Mouse (Mus musculus) retina, adult 2 months (tissue): Measurements from ENCODE around the gene Cdc37.
"Not testable (repeated sequence)": the region's sequence is repeated elsewhere in the genome, so short reads cannot be mapped to it uniquely, and the experiment has no call there.

Source experiments
- DNase-seq: peaks from one replicate; pipeline ENCODE4 v3.0.0-alpha.2; 2012; ENCODE audit warnings: low read depth, low spot score

Cdc37 gene

DNA sequence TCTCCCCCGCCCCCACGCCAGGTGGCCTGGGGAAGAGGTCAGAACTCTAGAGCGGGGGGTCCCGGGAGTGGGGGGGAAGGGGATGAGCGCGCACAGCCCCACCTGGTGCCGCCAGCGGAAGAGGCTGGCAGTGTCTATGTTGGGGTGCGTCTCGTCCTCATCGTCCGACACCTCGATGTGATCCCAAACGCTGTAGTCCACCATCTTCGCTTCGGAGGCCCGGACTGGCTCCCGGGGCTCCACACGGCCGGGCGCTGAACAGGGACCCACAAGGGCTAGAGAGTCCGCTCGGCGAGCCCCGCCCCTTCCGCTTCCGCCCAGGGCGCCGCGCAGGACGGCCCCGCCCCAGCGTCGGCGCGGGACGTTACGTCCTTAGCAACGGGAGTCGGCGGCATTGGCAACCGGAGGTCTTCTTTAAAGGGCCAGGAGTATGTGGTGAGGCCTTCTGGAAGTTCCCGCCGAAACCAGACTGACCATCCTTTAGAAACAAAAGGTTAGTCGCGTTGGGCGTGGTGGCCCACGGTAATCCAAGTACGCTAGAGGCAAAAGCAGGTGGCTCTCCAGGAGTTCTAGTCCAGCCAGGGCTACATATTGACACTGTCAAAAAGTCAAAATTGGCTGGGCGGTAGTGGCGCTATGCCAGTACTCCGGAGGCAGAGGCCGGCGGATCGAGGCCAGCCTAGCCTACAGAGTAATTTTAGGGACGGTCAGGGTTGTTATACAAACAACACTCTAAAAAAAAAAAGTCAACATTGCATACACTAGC, at the start of gene Cdc37:
Cdc37 (minus strand) TSS at position 329 of the 766 bp plus-strand sequence.
- peak; percentile 84 for DNase-seq

DNA sequence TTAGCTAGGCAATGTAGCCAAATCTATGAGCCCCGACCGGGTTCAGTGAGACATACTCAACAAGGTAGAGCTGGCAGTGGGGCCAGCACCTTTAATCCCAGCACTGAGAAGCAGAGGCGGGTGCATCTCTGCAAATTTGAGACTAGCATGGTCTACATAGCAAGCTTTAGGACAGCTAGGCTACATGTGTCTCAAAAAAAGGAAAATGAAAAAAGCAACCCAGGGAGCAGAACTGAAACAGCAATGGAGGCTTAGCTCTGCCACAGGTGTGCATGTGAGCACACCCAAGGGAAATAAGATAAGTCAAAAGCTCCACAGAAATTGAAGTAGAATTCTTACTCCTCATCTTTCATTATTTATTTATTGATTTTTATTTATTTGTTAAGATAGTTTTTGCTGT, 49.2 kb upstream of the Cdc37 start:
- no peak for DNase-seq

DNA sequence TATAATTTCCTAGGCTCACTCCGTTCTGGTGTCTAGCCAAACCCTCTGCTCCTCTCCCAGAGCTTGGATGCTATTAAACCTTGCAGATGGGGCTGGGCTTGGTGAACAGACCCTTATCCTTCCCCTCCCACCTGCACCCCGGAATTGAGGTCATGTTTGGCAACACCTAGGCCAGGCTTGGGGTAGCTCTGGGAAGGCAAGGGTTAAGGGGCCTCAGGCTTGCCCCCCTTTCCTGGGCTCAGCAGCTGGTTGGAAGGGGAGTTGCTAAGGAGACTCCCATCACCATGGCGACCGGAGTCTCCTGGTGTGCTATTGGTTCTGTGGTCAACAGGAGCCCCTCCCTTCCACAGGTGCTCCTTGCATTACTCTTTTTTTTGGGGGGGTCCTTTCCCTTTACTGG, 48.2 kb upstream of the Cdc37 start:
- DNase-seq: no peak

DNA sequence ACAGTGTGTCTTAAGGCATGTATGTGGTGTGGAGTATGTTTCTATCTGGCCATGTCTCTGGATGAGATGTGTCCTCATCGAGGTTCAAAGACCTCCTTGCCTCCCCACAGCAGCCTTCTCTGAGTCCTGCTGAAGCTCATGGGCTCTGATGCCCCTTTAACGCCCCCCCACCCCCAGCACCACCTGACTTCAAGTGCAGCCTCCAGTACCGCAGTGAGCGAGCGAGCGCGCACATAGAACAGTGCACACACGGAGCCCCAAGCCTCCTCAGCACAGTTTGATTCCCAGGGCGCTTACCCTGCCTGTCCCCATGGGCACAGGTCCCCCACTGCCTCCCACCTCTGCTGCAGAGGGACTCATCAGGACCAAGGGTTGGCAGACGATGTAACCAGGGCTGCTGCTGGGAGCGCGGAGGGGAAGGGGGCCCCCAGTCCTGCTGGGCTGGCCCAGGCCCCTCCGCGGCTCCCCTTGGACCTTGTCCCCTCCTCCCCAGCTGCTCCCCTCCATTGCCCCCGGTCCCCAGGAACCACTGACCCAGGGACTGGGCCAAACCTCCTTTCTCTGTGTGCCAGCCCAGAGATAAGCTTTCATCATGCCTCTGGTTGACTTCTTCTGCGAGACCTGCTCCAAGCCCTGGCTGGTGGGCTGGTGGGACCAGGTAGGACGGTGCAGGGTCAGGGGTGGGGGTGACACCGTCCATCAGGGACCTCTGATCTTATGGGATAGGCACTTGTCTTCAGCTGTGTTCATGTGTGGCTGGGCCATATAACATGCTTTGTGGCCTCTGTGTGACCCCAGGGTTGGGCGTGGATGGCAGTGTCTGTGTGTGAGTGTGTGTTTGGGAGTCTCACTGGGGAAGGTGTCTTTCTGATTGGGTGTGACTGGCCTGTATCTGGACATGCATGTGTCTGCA, 47.0 kb upstream of the Cdc37 start:
- DNase-seq: peak; percentile 38

DNA sequence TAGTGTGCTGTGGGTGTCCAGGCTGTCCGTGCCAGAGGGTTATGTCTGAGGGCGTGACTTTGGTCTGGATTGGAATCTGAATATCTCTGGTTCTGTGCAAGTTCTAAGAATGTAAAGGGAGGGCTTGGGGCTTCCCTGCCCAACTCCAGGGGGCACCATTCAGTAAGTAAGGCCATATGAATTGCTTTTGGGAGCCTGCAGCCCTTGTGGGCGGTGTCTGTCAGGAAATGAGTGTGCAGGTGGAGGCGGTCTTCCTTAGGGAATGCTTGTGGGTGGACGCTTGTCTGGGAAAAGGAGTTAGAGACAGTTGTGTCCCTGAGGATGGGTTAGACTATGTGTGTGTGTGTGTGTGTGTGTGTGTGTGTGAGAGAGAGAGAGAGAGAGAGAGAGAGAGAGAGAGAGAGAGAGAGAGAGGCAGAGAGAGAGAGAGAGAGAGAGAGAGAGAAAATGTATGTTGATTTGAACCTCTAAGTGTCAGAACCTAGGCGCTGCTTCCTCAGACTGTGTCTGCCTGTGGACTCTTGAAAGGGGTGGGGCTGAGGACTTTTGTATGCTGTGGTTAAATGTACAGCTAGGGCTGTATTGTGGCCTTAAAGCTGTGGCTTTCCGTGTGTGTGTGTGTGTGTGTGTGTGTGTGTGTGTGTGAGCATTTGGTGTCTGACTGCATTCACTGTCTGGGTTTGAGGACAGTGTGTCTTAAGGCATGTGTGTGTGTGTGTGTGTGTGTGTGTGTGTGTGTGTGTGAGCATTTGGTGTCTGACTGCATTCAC, 46.1 kb upstream of the Cdc37 start:
- DNase-seq: not testable (repeated sequence)

DNA sequence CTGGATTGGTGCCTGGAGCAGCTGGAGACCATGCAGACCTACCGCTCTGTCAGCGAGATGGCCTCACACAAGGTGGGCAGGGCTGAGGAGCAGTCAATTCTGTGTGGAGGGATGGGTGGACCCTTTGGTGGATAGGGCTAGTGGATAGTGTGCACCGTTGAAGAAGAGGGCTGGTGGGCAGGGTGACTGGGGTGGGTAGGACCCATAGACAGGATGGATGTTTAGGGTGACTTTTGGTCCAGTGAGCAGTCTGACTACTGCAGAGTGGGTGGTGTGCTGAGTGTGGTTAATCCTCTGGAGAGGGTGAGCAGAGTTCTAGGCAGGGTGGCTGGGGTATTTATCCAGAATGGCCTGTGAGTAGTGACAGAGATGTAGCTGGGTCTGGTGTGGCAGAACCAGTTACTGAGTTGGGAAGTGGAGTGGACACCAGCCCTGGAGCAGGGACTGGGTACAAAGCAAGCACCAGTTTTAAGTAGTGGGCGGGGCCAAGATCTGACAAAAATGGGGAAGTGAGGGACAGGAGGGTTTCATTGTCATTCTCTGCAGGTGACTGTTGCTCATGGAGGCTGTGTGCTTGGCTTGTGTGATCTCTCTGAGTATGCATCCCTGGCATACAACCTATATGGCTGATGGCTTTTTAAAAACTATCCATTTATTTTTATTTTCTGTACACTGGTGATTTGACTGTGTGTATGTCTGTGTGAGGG, 45.2 kb upstream of the Cdc37 start:
- DNase-seq: no peak

DNA sequence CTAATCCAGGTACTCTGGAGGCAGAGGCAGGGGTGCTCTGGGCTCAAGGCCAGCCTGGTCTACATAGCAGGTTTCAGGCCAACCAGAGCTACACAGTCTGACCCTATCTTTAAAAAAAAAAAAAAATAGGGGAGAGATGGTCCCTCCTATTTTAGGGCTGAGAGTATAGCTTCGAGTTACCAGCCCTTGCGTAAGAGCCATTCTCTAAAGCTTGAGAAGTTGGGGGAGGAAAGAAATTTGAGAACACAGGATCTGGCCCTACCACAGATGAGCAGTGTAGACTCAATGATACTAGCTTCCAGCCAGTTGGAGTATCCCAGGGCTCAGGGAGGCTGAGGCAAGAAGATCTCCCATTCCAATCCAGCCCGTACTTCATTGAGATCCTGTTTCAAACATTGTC, 44.0 kb upstream of the Cdc37 start:
- no peak for DNase-seq

DNA sequence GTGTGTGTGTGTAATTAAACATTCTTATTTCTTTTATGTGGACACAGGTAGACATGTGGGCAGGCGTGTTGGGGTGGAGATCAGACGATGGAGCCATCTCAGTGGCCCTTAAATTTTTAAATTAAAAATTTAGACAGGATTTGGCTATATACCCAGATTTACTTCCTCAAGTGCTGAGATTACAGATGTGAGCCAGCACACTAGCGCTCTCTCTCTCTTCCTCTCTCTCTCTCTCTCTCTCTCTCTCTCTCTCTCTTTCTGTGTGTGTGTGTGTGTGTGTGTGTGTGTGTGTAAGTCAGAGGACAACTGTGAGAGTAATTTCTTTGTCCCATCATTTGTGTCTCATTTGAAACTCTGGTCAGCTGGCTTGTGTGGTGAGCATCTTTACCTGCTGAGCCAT, 40.9 kb upstream of the Cdc37 start:
- no peak for DNase-seq

DNA sequence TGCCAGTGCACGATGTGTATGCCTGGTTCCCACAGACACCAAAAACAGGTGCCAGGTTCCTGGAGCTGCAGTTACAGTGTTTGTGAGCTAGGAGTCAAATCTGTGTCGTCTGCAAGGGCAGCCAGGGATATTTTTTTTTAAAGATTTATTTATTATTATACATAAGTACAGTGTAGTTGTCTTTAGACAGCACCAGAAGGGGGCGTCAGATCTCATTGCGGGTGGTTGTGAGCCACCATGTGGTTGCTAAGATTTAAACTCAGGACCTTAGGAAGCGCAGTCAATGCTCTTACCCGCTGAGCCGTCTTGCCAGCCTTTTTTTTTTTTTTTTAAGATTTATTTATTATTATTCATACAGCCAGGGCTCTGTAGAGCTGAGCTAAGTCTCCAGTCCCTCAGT, 40.1 kb upstream of the Cdc37 start:
- no peak for DNase-seq

DNA sequence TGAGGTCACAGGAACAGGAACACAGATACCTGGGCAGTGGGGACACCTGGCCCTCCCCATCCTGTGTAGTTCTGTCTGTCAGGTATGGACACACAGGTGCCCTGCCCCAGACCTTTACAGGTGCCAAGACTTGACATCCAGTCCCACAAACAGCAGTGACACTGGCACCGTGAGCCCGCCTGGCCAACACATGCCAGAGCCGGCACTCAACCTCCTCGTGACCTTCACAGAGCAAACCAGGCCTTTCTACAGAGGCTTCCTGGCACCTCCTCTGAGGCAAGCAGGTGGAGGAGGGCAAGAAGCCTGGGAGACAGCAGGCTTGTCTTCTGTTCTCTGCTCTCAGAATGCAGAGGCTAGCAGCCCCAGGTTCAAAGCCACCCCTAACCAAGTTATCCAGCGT, 35.7 kb upstream of the Cdc37 start:
- no peak for DNase-seq

DNA sequence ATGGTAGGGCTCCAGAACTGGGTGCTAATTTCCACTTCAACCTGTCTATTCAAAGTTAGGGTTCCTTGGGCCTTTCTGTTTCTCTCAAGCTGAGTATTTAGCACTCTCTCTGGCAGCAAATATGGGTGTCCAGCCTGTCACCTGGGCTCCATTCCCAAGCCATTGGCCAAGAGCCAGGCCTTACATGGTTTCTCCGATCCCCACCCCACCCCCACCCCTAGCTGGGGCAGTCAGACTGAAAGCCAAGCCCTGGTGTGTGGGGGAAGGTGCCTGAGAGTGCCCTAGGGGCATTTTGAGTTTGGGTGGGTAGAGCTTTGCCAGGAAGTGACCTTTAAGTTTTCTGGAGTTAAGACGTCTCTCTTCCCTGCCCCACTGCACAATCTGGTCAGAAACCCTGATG, 35.0 kb upstream of the Cdc37 start:
- no peak for DNase-seq

DNA sequence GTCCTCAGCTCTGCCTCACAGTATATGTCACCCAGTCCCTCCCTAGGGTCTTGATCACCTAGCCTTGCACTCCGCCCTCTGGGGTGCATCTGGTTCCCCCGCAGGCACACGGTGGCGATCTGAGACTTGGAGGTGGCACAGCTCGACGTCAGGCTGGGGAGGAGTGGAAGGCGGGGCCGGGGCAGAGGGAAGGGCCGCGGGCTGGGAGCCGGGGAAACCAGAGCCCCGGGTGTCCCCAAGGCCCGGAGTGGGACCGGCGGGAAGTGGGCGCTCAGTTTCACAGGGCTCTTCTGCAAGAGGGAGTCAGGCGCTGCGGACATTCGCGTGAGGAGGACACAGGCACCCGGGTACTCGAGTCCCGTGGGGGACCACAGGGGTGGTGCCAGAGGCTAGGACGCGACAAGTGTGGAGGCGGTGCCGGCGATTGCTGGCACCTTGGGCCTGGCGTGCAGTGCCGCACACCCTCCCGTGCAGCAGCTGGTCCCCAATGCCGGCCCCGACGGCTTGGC, 34.2 kb upstream of the Cdc37 start:
- DNase-seq: no peak

DNA sequence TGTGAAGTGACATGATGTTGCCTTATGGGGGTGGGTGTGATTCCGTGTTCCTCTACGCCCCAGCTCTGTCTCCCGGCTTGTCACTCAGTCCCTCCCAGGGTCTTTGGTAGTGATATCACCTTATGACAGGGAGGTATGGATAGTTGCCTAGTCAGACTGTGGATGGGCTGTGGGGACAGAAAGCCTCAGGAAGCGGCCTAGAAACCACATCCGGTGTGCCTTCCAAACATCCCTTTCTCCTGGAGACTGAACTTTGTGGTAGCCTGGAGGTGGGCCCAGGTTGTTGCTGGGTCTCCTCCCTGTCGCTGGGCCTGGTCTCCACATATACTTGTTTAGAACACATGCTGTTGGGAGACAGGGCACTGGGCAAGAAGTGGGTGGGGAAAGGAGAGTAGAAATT, 33.6 kb upstream of the Cdc37 start:
- DNase-seq: no peak

DNA sequence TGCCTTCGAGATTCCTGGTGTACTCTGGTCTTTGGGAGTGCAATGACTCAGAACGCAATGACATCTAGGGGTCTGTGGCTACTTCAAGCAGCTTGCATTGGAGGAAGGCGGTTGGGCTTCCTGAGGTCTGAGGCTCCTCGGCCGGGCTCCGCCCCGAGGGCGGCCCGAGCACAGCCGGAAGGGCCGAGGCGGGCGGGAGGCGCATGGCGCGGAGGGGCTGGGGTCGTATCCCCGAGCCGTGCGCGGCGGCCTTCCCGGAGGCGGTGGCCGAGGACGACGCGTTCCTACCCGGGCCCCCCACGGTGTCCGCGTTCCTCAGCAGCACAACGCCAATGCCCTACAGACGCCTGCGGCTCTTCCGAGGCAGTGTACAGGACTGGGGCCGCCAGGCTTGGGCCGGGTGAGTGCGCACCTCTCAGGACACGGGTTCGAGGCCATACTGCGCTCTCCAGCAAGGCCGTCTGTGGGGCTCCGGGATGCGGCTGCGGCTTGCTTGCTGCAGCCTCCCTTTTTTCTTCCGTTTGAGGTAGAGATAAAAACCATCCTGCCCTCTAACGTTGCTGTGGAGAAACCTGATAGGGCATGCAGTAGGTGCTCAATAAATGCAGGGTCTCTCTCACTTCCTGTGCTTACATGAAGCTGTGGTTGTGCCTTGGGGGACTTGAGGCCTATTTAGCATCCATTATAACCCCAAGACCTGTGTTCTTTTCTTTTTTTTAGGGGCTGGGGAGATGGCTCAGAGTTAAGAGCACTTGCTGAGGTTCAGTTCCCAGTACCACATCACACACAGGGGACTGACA, 31.8 kb upstream of the Cdc37 start:
- no peak for DNase-seq

DNA sequence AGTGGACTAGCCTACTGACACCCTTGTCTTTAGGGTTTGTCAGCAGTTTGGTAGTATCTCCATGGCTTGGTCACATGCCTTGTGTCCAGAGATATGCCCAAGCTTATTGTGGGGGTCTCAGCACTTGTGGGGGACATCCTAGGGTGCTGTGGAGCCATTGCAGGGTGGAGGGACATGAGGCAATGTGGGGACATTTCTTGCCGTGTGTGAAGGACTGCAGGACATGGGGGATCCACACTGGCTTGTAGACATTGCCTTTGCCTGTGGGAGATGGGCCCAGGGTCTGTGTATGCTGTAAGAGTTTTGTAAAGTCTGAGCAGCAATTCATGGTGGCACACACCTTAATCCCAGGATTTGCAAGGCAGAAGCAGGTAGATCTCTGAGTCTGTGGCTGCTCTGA, 31.1 kb upstream of the Cdc37 start:
- DNase-seq: no peak

DNA sequence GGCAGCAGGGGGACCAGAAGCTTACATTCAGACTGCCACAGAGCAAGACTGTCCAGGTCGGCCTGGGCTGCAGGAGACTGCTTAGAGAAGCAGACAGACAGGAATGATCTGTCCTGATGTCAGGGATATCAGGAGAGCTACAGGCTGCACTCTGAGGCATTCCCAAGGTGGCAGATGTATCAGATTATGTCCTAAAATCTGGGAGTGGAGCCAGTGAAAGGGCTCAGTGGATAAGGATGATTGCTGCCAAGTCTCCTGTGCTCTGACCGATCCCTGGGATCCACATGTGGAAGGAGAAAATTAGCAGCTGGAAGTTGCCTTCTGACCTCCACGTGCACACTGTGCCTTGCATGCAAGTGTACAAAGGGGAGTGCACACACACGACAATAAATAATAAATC, 30.6 kb upstream of the Cdc37 start:
- DNase-seq: no peak

DNA sequence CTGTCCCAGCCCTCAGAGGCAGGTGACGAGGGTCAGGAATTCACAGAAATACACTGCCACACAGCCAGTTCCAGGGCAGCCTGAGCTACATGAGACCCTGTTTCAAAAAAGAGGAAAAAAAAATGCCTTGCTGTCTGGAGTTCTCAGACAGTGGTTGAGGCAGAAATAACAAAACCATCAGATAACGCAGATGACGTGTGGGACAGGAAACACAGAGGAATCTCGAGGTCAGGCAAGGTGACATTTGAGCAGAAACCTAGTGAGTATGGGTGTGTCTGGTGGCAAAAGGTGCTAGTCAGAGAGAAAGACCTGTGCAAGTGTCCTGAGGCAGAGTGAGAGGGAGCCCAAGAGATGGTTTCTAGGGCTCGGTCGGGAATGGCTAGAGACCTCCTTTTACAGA, 22.6 kb upstream of the Cdc37 start:
- no peak for DNase-seq

DNA sequence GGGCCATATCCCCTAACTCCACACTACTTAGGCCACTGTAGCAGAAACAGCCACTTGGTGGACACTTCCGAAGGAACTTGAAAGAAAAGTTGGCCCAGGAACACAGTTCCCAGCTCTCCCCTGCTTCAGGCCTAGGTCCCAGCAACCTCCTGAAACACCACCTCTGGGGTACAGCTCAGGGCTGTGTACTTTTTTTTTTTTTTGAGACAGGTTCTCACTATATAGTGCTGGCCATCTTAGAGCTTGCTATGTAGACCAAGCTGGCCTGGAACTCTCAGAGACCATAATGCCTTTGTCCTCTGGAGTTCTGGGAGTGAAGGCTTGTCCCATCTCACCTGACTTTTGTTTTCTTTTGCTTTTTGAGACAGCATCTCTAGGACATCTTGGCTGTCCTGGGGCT, 19.4 kb upstream of the Cdc37 start:
- no peak for DNase-seq

DNA sequence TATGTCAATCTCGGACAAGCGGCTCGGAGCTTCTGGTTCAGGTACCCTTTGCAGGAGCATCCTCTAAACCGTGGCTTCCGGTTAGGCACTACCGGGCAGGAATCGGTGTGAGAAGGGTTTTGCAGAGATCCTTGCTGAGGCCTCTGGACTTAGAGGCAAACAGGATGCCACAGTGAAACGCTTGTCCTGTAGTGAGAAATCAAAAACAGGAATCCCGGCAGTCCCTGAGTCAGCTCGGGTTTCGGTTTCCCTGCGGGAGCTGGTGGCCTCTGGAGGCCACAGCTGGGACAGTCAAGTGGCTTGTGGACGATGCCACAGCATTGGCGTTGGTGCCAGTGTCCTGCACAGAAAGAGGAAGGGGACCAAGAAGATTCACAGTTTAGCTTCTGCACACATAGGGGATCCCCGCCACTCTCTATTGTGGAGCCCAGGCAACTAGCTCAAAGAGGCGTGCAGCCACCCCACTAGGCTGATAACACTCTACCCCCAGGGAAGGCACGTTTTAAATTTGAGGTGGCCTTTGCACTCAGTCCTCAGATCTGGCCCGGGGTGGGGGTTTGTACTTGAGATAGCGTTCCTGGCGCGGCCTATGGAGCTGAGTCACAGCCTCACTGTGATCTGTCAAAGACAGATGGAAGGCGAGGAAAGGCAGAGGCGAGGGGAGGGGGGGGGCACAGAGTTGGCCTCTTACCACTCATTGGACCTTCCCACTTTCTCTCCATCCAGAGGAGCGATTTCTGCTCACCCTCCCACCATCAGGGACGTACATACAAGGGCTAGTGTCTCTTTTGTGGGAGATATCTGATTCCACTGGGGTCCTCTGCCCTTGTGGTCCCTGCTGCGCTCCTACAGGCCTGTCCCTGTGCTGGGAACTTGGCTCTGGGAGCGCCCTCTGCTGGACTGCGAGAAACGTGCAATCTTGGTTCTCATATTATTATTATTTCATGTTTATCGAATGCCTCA, 18.7 kb upstream of the Cdc37 start:
- no peak for DNase-seq
